ENCODE assay signal across 10 mouse cellular contexts in genomic region chr16:94765129-94765528, GRCm38 (mm10).
DNase-seq lines count a peak whose midpoint lies in the region; ATAC-seq lines count a peak whose summit lies in the region.
"Had no signal": no experiment of that assay in that cellular context is flagged by ENCODE, and none has a peak within 500 bp of the region (broad histone marks: within the 10 kb centered on the region; RNA-seq: fewer than 3 reads in every experiment).

No protein-coding gene starts in this region.

- no peak; the same call in 1 of the 2 replicates for ATAC-seq in heart, embryonic 13.5 days (ENCODE audit: extremely low read depth, insufficient number of reproducible peaks, low FRiP score, low TSS enrichment)
- ATAC-seq in neural tube, embryonic 14.5 days (ENCODE audit: low read depth) = 0 out of 2 replicates have a peak, but pooled peaks have one; percentile 24

- H3K27me3 ChIP-seq in heart, embryonic 13.5 days (replicated peaks) = no peaks in the 10 kb centered on the region
- H3K27me3 ChIP-seq in neural tube, embryonic 14.5 days (ENCODE audit: control insufficient read depth, insufficient read depth, low read length) = no peaks in the 10 kb centered on the region
- H3K27me3 ChIP-seq: embryonic facial prominence, embryonic 15.5 days had no signal

- peak overlapping the region; percentile 94 for H3K27ac ChIP-seq in heart, embryonic 13.5 days (replicated peaks)
- H3K27ac ChIP-seq in neural tube, embryonic 14.5 days (ENCODE audit: low read depth, low read length) = no peak overlapping the region
- H3K27ac ChIP-seq: embryonic facial prominence, embryonic 15.5 days had no signal

- H3K9me3 ChIP-seq in heart, embryonic 13.5 days = peaks cover 7% of the 10 kb centered on the region; the same call in 1 of the 2 replicates
- no peaks in the 10 kb centered on the region for H3K9me3 ChIP-seq in neural tube, embryonic 14.5 days (ENCODE audit: control insufficient read depth, low read length)
- H3K9me3 ChIP-seq: embryonic facial prominence, embryonic 15.5 days had no signal

- WGBS in heart, embryonic 13.5 days = 16% methylated on average over 8 of the region's 8 CpGs
- 31% methylated on average over 8 of the region's 8 CpGs for WGBS in neural tube, embryonic 14.5 days

- H3K9ac ChIP-seq in heart, embryonic 13.5 days = peak overlapping the region; percentile 58
- H3K9ac ChIP-seq in neural tube, embryonic 14.5 days (replicated peaks; ENCODE audit: low read depth, low read length) = no peak overlapping the region
- H3K9ac ChIP-seq: embryonic facial prominence, embryonic 15.5 days had no signal

- peak; percentile 18 for DNase-seq in gastrocnemius, adult 18-20 months (ENCODE audit: low spot score)
- DNase-seq in gastrocnemius, adult 8-10 months (ENCODE audit: low spot score in 2 of 2) = no peak
- peak; percentile 32 for DNase-seq in lung, postnatal 10 days
- no peak for DNase-seq in lung, adult 18-20 months
- no peak for DNase-seq in thymus, adult 18-20 months
- DNase-seq in urinary bladder, adult 2 months (ENCODE audit: low spot score) = no peak
- DNase-seq: adrenal gland, postnatal 14 days had no signal

- H3K36me3 ChIP-seq in heart, embryonic 13.5 days = no peaks in the 10 kb centered on the region
- no peaks in the 10 kb centered on the region for H3K36me3 ChIP-seq in neural tube, embryonic 14.5 days (ENCODE audit: control insufficient read depth, insufficient read depth, low read length)
- H3K36me3 ChIP-seq: embryonic facial prominence, embryonic 15.5 days had no signal

- peaks cover 42% of the 10 kb centered on the region for H3K4me1 ChIP-seq in heart, embryonic 13.5 days
- H3K4me1 ChIP-seq in neural tube, embryonic 14.5 days (ENCODE audit: control insufficient read depth, insufficient read depth, low read length) = peaks cover 3% of the 10 kb centered on the region; the same call in 1 of the 2 replicates

- H3K4me2 ChIP-seq in heart, embryonic 13.5 days = peak overlapping the region; percentile 51
- 0 out of 2 replicates have a peak overlapping the region, but pooled peaks have one; percentile 14 for H3K4me2 ChIP-seq in neural tube, embryonic 14.5 days (ENCODE audit: low read depth, low read length)
- H3K4me2 ChIP-seq: embryonic facial prominence, embryonic 15.5 days had no signal

- H3K4me3 ChIP-seq in heart, embryonic 13.5 days = no peak overlapping the region
- H3K4me3 ChIP-seq in neural tube, embryonic 14.5 days (ENCODE audit: low read depth, low read length) = no peak overlapping the region
- H3K4me3 ChIP-seq: embryonic facial prominence, embryonic 15.5 days had no signal

Comparison
In these comparisons a context has a peak if more than half of its experiments do, and no peak if none do; other contexts are left out.
1. DNase-seq: peak in gastrocnemius, adult 18-20 months (single experiment) and lung, postnatal 10 days (single experiment); none in gastrocnemius, adult 8-10 months (0 of 2), lung, adult 18-20 months (0 of 2), thymus, adult 18-20 months (0 of 2) and urinary bladder, adult 2 months (single experiment).